Mouse (Mus musculus): ENCODE results near the gene Mbl2. TPM values are rescaled to one million over a fixed set of nuclear protein-coding genes. Genes with fewer than 3 reads are reported as not detected.
"Not testable (repeated sequence)": the region's sequence is repeated elsewhere in the genome, so short reads cannot be mapped to it uniquely, and the experiment has no call there.

The Mbl2 gene
- polyA plus RNA-seq (2014; fragmentation: Nextera tagmentation; extraction: Ambion mirVana), result not detected in 2 replicates

DNA sequence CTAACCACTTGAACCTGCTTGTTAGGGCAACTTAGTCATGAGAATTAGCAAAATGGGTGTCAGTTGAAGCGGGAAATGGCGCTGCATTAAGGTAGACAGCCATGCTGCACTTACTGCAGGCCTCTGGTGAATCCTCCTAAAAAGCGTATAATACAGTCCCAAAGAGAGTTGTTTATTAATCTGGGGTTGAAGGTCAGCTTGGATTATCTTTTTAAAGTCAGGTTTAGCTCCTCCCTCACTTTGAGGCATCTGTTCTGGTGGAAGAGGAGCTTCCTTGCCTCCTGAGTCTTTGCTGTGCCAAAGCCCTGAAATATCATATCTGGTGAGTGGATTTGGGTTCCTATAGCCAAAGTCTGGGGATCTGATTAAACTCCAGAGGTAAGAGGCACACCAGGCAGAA, at the start of gene Mbl2:
Mbl2 (plus strand) TSS at position 252 of the 400 bp plus-strand sequence.
- Histone ChIP-seq H3K4me3 (ENCODE audit: low read depth, low read length) (no peak within 1 kb of the TSS), H3K36me3 (ENCODE audit: control insufficient read depth, insufficient read depth, low read length) (no peaks in the 10 kb centered on the region), H3K9me3 (ENCODE audit: control insufficient read depth, low read length) (no peaks in the 10 kb centered on the region), H3K9ac (replicated peaks; ENCODE audit: low read depth, low read length) (no peak within 1 kb of the TSS), H3K27me3 (ENCODE audit: control insufficient read depth, insufficient read depth, low read length) (no peaks in the 10 kb centered on the region), H3K27ac (ENCODE audit: low read depth, low read length) (no peak within 1 kb of the TSS), H3K4me2 (ENCODE audit: low read depth, low read length) (no peak within 1 kb of the TSS), H3K4me1 (ENCODE audit: control insufficient read depth, insufficient read depth, low read length) (no peaks in the 10 kb centered on the region)
- 89% methylated on average over 3 of the region's 3 CpGs for whole genome bisulfite sequencing
- ATAC-seq (ENCODE audit: low read depth), result no peak

DNA sequence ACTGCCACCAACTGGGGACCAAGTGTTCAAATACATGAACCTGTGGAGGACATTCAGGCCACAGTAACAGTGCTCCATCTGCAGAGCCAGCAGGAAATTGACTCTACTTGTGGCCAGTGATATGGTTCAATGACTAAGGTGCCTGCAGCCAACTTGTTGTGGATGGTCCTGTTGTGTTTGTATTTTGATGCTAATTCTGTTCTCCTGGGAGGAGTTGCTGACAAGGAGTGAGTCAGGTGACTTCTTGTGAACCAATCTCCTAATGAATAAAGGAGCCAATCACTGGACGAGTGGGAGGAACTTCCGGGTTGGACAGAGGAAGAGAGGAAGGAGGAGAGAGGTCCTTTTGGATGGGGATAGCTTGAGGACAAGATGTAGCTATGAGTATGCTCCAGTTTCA, 47.2 kb upstream of the Mbl2 start:
- 85% methylated on average over 2 of the region's 2 CpGs for WGBS
- no peak overlapping the region for H3K9ac ChIP-seq (replicated peaks; ENCODE audit: low read depth, low read length)
- H3K27ac ChIP-seq (ENCODE audit: low read depth, low read length), result no peak overlapping the region
- H3K4me1 ChIP-seq (ENCODE audit: control insufficient read depth, insufficient read depth, low read length), result no peaks in the 10 kb centered on the region
- H3K4me3 ChIP-seq (ENCODE audit: low read depth, low read length), result no peak overlapping the region
- H3K27me3 ChIP-seq (ENCODE audit: control insufficient read depth, insufficient read depth, low read length), result no peaks in the 10 kb centered on the region
- no peak overlapping the region for H3K4me2 ChIP-seq (ENCODE audit: low read depth, low read length)
- H3K36me3 ChIP-seq (ENCODE audit: control insufficient read depth, insufficient read depth, low read length), result no peaks in the 10 kb centered on the region
- no peaks in the 10 kb centered on the region for H3K9me3 ChIP-seq (ENCODE audit: control insufficient read depth, low read length)
- no peak for ATAC-seq (ENCODE audit: low read depth)

DNA sequence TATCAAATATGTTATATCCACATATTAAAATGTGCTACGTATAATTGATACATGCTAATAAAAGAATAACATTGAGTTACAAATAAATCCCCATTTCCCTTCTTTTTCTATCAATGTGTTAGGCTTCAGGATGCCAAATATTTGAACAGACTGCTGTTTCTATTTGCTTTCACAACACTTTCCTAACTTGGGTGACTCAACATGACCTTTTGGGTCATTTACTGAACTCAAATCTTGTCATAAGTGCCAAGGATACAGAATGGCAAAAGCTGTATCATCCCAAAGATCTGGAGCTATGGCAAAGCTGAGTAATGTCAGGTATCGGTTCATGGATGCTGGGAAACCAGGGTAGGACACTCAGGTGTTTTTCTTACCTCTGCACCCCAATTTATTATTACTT, 45.5 kb upstream of the Mbl2 start:
- 90% methylated on average over 2 of the region's 2 CpGs for WGBS
- Histone ChIP-seq H3K4me2 (ENCODE audit: low read depth, low read length) (no peak overlapping the region), H3K27me3 (ENCODE audit: control insufficient read depth, insufficient read depth, low read length) (no peaks in the 10 kb centered on the region), H3K4me1 (ENCODE audit: control insufficient read depth, insufficient read depth, low read length) (no peaks in the 10 kb centered on the region), H3K27ac (ENCODE audit: low read depth, low read length) (no peak overlapping the region), H3K9me3 (ENCODE audit: control insufficient read depth, low read length) (no peaks in the 10 kb centered on the region), H3K9ac (replicated peaks; ENCODE audit: low read depth, low read length) (no peak overlapping the region), H3K4me3 (ENCODE audit: low read depth, low read length) (no peak overlapping the region), H3K36me3 (ENCODE audit: control insufficient read depth, insufficient read depth, low read length) (no peaks in the 10 kb centered on the region)
- ATAC-seq (ENCODE audit: low read depth), result no peak

DNA sequence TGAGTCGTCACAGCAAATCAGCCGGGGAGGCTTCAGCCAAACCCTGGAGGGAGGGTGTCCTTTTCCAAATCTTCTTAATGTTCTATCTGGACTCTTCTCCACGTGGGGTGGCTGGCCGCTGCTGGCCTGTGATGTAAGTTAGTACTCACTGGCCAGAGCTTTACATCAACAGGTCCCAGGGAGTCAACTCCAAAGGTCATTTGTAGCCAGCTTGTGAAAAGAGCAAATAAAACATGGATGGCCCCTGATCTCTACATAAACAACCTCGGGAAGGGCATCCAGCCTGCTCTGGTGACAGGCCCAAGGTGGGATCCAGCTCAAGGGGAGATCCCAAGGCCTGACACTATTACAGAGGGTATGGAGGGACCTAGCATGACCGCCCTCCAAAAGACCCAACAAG, 37.7 kb upstream of the Mbl2 start:
- Histone ChIP-seq H3K27me3 (ENCODE audit: control insufficient read depth, insufficient read depth, low read length) (no peaks in the 10 kb centered on the region), H3K9me3 (ENCODE audit: control insufficient read depth, low read length) (no peaks in the 10 kb centered on the region), H3K4me2 (ENCODE audit: low read depth, low read length) (no peak overlapping the region), H3K9ac (replicated peaks; ENCODE audit: low read depth, low read length) (no peak overlapping the region), H3K4me1 (ENCODE audit: control insufficient read depth, insufficient read depth, low read length) (no peaks in the 10 kb centered on the region), H3K27ac (ENCODE audit: low read depth, low read length) (no peak overlapping the region), H3K36me3 (ENCODE audit: control insufficient read depth, insufficient read depth, low read length) (no peaks in the 10 kb centered on the region), H3K4me3 (ENCODE audit: low read depth, low read length) (no peak overlapping the region)
- WGBS, result 82% methylated on average over 6 of the region's 6 CpGs
- no peak for ATAC-seq (ENCODE audit: low read depth)

DNA sequence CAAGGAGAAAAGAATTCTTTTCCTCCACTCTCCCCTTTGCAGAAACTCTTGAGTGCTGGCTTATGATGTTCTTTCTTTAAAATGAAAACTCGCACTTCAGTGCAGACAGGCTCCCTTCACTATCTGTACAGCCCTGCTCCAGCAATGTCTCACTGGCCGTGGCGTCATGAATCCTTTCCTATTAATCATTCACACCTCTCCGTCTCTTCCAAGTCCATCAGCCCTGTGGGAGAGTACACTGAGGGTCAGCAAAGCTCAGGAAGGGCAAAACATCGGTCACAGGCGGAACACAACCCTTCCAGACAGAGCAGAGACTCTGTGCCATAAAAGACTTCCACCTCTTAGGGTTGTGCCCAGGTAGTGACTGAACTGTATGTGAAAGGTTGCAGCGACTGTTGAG, 30.6 kb upstream of the Mbl2 start:
- H3K4me3 ChIP-seq (ENCODE audit: low read depth, low read length), result no peak overlapping the region
- no peak for ATAC-seq (ENCODE audit: low read depth)
- no peak overlapping the region for H3K4me2 ChIP-seq (ENCODE audit: low read depth, low read length)
- no peaks in the 10 kb centered on the region for H3K9me3 ChIP-seq (ENCODE audit: control insufficient read depth, low read length)
- H3K36me3 ChIP-seq (ENCODE audit: control insufficient read depth, insufficient read depth, low read length), result no peaks in the 10 kb centered on the region
- H3K4me1 ChIP-seq (ENCODE audit: control insufficient read depth, insufficient read depth, low read length), result no peaks in the 10 kb centered on the region
- H3K27me3 ChIP-seq (ENCODE audit: control insufficient read depth, insufficient read depth, low read length), result no peaks in the 10 kb centered on the region
- no peak overlapping the region for H3K9ac ChIP-seq (replicated peaks; ENCODE audit: low read depth, low read length)
- H3K27ac ChIP-seq (ENCODE audit: low read depth, low read length), result no peak overlapping the region
- WGBS, result 75% methylated on average over 7 of the region's 7 CpGs

DNA sequence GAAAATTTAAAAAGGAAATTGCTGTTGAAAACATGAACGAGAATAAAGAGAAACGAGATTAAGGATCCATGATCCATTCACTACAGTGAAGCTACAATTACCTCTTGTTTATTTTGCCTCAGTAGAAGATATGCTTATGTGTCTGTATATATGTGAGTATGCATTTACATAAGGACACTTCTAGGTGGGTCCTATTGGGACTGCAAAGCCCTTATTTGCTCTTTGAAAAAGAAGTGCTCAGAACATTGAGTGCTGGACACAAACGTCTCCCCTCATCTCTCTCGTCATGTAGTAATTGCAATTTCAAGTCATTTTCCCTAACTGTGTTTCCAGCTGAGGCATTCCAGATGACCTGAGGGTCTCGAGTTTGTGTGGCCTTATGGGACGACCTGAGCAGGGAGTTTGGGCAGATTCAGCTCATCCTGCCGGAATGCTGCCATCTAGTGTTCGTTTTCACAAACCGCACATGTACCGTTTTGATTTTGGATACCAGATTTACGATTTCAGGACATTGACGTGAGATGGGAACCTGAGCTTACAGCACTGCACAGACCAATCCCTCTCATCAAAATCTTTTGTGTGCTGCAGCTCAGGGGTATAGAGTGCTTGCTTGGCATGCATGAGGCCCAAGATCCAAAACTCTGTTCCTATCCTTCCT, 27.5 kb upstream of the Mbl2 start:
- Histone ChIP-seq H3K9ac (replicated peaks; ENCODE audit: low read depth, low read length) (no peak overlapping the region), H3K27me3 (ENCODE audit: control insufficient read depth, insufficient read depth, low read length) (no peaks in the 10 kb centered on the region), H3K4me1 (ENCODE audit: control insufficient read depth, insufficient read depth, low read length) (no peaks in the 10 kb centered on the region), H3K36me3 (ENCODE audit: control insufficient read depth, insufficient read depth, low read length) (no peaks in the 10 kb centered on the region), H3K4me2 (ENCODE audit: low read depth, low read length) (no peak overlapping the region), H3K9me3 (ENCODE audit: control insufficient read depth, low read length) (no peaks in the 10 kb centered on the region), H3K27ac (ENCODE audit: low read depth, low read length) (no peak overlapping the region), H3K4me3 (ENCODE audit: low read depth, low read length) (no peak overlapping the region)
- peak; percentile 61; the same call in 1 of the 2 replicates for ATAC-seq (ENCODE audit: low read depth)
- 19% methylated on average over 12 of the region's 12 CpGs for WGBS

DNA sequence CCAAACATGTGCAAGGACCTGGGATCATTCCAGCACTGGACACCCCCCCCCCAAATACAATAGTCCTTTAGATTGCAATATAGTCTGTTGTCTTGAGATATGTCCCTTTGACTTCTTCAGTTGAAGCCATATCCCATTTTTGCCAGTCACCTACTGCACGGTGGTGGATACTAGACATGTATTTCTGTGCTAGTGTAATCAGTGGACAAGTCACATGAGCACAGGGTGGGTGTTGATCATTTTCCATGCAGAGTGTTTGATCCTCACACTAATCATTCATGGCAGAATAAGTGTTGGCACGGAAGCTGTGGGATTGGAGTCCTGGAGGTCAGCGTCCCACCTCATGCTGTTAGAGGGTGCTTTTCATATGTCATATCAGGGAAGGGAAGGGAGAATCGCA, 26.9 kb upstream of the Mbl2 start:
- ATAC-seq (ENCODE audit: low read depth), result 0 out of 2 replicates have a peak, but pooled peaks have one; percentile 11
- Histone ChIP-seq H3K27me3 (ENCODE audit: control insufficient read depth, insufficient read depth, low read length) (no peaks in the 10 kb centered on the region), H3K27ac (ENCODE audit: low read depth, low read length) (no peak overlapping the region), H3K4me1 (ENCODE audit: control insufficient read depth, insufficient read depth, low read length) (no peaks in the 10 kb centered on the region), H3K9me3 (ENCODE audit: control insufficient read depth, low read length) (no peaks in the 10 kb centered on the region), H3K4me2 (ENCODE audit: low read depth, low read length) (no peak overlapping the region), H3K4me3 (ENCODE audit: low read depth, low read length) (no peak overlapping the region), H3K36me3 (ENCODE audit: control insufficient read depth, insufficient read depth, low read length) (no peaks in the 10 kb centered on the region), H3K9ac (replicated peaks; ENCODE audit: low read depth, low read length) (no peak overlapping the region)
- WGBS, result 76% methylated on average over 4 of the region's 4 CpGs

DNA sequence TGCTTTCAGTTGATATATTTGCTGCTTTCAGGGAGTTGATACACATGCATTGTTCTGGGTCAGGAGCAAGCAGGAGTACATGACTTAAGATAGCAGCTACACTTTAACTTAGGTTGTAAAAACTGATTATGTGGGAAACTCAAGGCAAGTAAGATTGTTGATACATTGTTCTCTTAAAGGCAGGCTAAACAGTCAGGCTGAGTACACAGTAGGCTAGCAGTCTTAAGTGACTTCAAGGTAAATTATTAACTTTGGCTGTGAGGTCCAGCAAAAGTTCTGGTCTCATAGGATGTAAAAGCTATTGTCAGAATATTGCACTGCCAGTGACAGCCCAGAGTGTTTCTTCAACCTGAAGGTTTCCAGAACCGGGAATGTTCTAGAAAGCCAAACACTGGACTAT, 25.8 kb upstream of the Mbl2 start:
- Histone ChIP-seq H3K9ac (replicated peaks; ENCODE audit: low read depth, low read length) (no peak overlapping the region), H3K4me2 (ENCODE audit: low read depth, low read length) (no peak overlapping the region), H3K9me3 (ENCODE audit: control insufficient read depth, low read length) (no peaks in the 10 kb centered on the region), H3K4me1 (ENCODE audit: control insufficient read depth, insufficient read depth, low read length) (no peaks in the 10 kb centered on the region), H3K27ac (ENCODE audit: low read depth, low read length) (no peak overlapping the region), H3K36me3 (ENCODE audit: control insufficient read depth, insufficient read depth, low read length) (no peaks in the 10 kb centered on the region), H3K4me3 (ENCODE audit: low read depth, low read length) (no peak overlapping the region), H3K27me3 (ENCODE audit: control insufficient read depth, insufficient read depth, low read length) (no peaks in the 10 kb centered on the region)
- no peak for ATAC-seq (ENCODE audit: low read depth)
- WGBS, result 63% methylated on average over 1 of the region's 1 CpGs

DNA sequence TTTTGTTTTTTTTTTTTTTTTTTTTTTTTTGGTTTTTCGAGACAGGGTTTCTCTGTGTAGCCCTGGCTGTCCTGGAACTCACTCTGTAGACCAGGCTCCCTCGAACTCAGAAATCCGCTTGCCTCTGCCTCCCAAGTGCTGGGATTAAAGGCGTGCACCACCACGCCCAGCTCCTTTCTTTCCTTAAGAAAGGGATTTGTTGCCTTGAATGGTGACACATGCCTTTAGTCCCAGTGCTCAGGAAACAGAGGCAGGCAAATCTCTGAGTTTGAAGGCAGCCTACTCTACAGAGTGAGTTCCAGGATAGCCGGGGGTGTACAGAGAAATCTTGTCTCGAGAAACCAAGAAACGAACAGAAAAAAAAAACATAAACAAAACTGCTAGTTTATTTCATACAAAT, 23.7 kb upstream of the Mbl2 start:
- H3K27ac ChIP-seq (ENCODE audit: low read depth, low read length); H3K4me1 ChIP-seq (ENCODE audit: control insufficient read depth, insufficient read depth, low read length); H3K9ac ChIP-seq (replicated peaks; ENCODE audit: low read depth, low read length); H3K4me2 ChIP-seq (ENCODE audit: low read depth, low read length); H3K27me3 ChIP-seq (ENCODE audit: control insufficient read depth, insufficient read depth, low read length); H3K9me3 ChIP-seq (ENCODE audit: control insufficient read depth, low read length); ATAC-seq (ENCODE audit: low read depth); H3K36me3 ChIP-seq (ENCODE audit: control insufficient read depth, insufficient read depth, low read length); H3K4me3 ChIP-seq (ENCODE audit: low read depth, low read length): not testable (repeated sequence)
- WGBS, result 89% methylated on average over 7 of the region's 8 CpGs

Measured in neural tube, embryonic 14.5 days (tissue).